Mouse (Mus musculus) spleen, postnatal 4 days (tissue): ENCODE data around the gene Selenbp2.
"Not testable (repeated sequence)": the region's sequence is repeated elsewhere in the genome, so short reads cannot be mapped to it uniquely, and the experiment has no call there.

Source experiments
- DNase-seq, 2 experiments: peaks; one replicate each; pipeline ENCODE4 v3.0.0; 2022; ENCODE audit warnings: low spot score in 2 of 2

Gene Selenbp2

GRCm38 (mm10) chr3:94691694-94692093, 1.7 kb upstream of the Selenbp2 start:
- not testable (repeated sequence) for DNase-seq

GRCm38 (mm10) chr3:94693874-94694273, 518 bp downstream of the Selenbp2 start:
- DNase-seq = not testable (repeated sequence)

GRCm38 (mm10) chr3:94695591-94695990, 2.2 kb downstream of the Selenbp2 start:
- DNase-seq = not testable (repeated sequence)

DNA sequence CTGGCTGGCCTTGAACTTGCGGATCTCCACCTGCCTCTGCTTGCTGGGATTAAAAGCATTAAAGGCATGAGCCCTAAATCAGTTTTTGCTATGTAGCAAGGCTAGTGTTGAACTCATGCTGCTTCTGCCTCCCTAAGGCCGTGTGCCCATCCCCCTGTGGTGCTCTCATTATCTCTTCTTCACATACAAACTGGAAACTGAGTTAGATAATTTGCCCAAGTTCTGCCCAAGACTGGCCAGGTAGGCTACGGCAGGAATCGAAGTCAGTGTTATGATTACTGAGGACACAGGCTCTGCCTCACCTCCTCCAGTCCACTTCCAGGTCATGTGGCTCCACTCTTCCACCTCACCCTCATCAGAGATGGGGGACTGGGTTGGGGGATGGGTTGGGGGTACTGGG, 2.9 kb downstream of the Selenbp2 start:
- DNase-seq = not testable (repeated sequence)

DNA sequence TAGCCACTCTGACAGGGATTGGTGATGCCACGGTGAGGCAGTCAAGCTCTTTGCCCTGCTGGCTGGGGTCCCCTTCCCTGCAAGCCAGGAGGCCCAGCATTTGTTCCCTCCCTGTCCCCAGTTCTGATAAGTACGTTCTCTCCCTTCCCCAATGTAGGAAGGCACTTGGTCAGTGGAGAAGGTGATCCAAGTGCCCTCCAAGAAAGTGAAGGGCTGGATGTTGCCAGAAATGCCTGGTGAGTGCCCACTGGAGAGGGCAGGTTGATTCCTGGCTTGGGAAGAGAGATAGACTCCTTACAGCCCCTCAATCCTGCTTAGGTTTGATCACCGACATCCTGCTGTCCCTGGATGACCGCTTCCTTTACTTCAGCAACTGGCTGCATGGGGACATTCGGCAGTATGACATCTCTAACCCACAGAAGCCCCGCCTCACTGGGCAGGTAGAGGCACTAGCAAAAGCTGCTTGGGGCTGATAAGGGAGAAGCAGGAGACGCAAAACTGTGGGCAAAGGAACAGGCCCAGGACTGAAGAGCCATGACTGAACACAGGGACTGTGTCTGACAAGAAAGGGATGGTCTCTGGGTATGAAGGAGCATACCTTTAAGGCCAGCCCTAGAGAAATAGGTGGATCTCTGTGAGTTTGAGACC, 8.9 kb downstream of the Selenbp2 start:
- peak; percentile 78 for DNase-seq

DNA sequence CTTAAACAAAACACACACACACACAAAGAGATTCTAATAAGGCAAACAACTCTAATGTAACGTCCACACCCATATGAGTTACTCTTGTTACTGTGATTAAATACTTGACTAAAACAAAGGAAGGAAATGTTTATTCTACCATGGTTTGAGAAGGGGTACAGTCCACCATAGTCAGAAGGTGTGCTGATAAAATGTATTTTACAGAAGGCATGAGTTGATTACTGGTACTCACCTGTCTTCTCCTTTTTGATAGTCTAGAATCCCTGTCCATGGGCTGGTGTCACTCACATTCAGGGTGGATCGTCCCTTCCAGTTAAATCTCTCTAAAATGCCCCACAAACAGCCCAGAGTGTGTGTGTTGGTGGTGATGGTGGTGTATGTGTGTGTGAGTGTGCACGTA, 9.5 kb downstream of the Selenbp2 start:
- DNase-seq = no peak

DNA sequence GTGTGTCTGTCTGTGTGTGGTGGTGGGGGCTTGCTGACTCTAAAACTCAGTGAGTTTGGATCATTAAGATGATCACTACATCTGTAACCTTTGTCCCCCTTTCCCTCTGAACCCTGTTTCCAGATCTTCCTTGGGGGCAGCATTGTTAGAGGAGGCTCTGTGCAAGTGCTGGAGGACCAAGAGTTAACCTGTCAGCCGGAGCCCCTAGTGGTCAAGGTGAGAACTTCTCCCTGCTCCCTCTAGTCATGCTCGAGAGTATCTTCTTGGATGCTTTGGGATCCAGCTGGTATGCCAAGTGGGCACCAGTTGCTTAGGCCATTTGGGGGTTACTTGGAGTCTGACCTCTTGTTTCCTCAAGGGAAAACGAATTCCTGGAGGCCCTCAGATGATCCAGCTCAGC, 10.0 kb downstream of the Selenbp2 start:
- DNase-seq = peak; percentile 67 to 78

DNA sequence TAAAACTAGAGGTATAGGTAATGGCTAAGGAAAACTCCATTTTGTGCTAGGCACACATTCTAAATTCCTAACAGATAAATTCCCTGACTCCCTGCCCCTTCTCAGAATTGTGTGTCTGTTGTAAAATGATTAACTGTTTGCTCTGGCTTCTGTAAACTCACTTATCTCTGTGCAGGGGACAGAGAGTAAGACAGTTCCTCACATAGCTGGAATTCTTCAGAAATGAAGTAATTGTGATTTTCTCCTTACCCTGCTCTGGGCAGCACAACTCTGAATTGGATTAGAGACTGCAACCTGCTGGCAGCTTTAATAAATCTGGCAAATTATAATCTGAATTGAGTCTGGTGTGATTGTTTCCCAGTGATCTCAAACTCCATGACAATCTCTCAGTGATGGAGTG, 17.2 kb downstream of the Selenbp2 start:
- peak in 1 of 2 experiments; percentile 2 for DNase-seq

DNA sequence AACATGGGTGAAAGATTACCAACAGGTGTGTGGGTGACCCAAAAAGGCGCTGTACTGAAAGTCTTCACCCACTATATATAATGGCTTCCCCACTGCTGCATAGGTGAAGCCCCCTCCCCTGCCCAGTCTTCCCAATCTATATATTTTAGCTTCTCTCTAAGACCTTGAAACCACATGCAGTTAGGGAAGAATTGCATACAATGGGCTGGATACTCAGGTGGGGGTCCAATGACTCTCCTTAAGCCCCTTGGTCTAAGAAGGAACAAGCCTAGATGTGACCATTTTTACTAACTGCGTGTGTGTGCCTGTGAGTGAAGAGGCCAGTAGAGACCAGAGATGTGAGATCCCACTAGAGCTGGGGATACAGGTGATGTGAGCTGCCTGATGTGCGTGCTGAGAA, 20.1 kb downstream of the Selenbp2 start:
- DNase-seq = peak in 1 of 2 experiments; percentile 51

- not testable (repeated sequence) for DNase-seq
Observed at GRCm38 (mm10) chr3:94718253-94718652, 24.9 kb downstream of the Selenbp2 start.

- not testable (repeated sequence) for DNase-seq
Observed at GRCm38 (mm10) chr3:94723637-94724036, 30.3 kb downstream of the Selenbp2 start.

GRCm38 (mm10) chr3:94745691-94746090, 52.3 kb downstream of the Selenbp2 start:
- no peak for DNase-seq
